Mouse (Mus musculus): ENCODE data around the gene Dpysl4.

DNA sequence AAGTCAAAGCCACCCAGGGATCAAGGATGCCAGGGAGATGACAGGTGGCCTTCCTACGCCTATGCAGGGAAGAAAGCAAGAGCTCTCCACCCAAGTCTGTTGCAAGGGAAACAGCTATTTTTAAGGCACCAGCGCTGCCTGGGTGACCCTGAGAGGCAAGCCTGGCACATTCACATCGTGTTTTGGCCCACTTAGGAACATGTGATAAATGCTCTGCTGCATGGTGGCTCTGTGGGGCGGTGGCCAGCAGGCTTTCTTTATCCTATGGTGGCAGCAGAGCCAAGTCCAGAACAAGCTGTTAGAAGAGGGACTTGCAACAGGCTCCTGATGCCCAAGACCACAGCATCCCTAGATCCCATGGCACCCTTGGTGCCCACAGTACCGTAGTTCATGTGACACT is 49.4 kb downstream of the Dpysl4 start:
- TF ChIP-seq CTCF (conservative IDR thresholded peaks at IDR 0.05; ENCODE audit: insufficient read depth, insufficient read length, low read depth, low read length) (no peak), POLR2A (IDR thresholded peaks at IDR 0.05; ENCODE audit: low read depth, low read length) (no peak)
